Mouse (Mus musculus) macrophage (primary cell): ENCODE results near the gene Dcst1. TPM values are rescaled to one million over a fixed set of nuclear protein-coding genes. Genes with fewer than 3 reads are reported as not detected.

Source experiments
- H3K27ac ChIP-seq: fragments of 350-480 bp; formaldehyde crosslinking; 2 replicates; pipeline ENCODE4 v1.9.0; 2021
- H3K36me3 ChIP-seq: fragments of 350-480 bp; formaldehyde crosslinking; 2 replicates; pipeline ENCODE4 v1.9.0; 2021; ENCODE audit errors: inconsistent target
- H3K4me3 ChIP-seq: fragments of 350-480 bp; formaldehyde crosslinking; 2 replicates; pipeline ENCODE4 v1.9.0; 2021; ENCODE audit errors: inconsistent target
- H3K79me2 ChIP-seq: fragments of 350-480 bp; formaldehyde crosslinking; 2 replicates; pipeline ENCODE4 v1.9.0; 2021; ENCODE audit errors: inconsistent target
- WGBS: methylation state at CpG from one replicate; pipeline ENCODE4 v1.1.7; 2026; ENCODE audit warnings: inconsistent platforms; ENCODE audit not compliant: missing documents; 5-methylcytosine and 5-hydroxymethylcytosine counted together
- polyA plus RNA-seq: library from polyadenylated mRNA; stranded (reverse); fragments of 250-400 nt; gene quantifications from 3 replicates; pipeline ENCODE4 v1.2.4, GENCODE M21; 2018; ENCODE audit warnings: inconsistent platforms

The Dcst1 gene
- polyA plus RNA-seq, 1 experiment from 2014 or later = not detected

DNA sequence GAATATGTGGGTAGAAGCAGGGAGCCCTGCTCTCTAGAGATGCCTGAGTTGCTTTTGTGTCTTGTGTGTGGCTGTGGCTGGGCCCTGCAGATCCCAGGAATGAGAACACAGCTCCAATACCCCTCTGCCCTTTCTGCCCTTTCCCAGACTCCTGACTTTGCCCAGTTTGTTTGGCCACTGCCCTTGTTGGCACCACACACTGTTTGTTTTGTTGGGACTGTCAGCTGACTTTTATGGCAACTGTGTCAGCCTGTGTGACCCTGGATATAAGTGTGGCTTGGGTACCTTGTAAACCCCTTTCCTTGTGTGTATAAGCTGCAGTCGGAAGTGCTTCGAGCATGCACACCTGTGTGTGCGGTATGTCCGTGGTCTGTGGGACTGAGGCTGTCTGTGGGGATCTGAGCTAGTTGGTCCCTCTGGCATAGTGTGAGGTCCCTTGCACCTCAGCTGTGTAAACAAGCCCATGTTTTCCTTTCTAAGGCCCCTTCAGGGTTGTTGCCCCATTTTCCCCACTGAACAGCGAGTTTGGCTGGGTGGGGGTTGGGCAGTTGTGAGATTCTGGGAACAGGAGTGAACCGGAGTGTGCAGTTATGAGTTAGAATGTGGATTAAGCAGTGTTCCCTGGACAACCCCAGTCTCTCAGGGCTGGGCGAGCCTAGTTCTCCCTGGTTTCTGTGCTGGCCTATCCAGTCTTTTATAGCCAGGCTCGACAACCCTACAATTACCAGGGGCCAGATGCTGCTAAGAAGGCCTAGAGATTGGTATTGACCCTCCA, 59.3 kb downstream of the Dcst1 start:
- WGBS = 92% methylated on average over 5 of the region's 8 CpGs
- Histone ChIP-seq H3K36me3 (no peaks in the 10 kb centered on the region), H3K79me2 (no peaks in the 10 kb centered on the region), H3K4me3 (no peak overlapping the region), H3K27ac (no peak overlapping the region)

- H3K27ac ChIP-seq = no peak overlapping the region
- H3K79me2 ChIP-seq = no peaks in the 10 kb centered on the region
- no peak overlapping the region for H3K4me3 ChIP-seq
- WGBS = 92% methylated on average over 4 of the region's 4 CpGs
- no peaks in the 10 kb centered on the region for H3K36me3 ChIP-seq
Measured at GRCm38 (mm10) chr3:89305105-89305504, 59.9 kb downstream of the Dcst1 start.

DNA sequence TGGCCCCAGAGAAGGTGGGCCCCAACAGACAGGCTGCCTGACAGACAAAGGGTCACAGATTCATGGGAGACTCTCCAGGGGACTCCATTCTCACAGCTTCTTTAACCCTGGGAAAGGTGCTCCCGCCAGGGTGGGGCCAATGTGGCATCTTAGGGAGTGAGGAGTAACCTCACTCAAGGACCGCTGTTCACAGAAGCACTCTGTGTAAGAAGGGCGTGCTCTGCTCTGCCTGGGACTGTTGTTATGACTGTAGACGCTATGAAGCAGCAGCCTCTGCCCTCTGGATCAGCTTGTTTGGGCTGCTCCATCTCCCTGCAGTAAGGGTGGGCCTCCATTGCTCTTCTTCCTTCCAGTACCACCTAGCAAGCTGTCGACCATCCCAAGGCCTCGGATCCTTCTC, 60.6 kb downstream of the Dcst1 start:
- H3K36me3 ChIP-seq = no peaks in the 10 kb centered on the region
- H3K4me3 ChIP-seq = no peak overlapping the region
- 96% methylated on average over 6 of the region's 6 CpGs for WGBS
- no peaks in the 10 kb centered on the region for H3K79me2 ChIP-seq
- no peak overlapping the region for H3K27ac ChIP-seq

DNA sequence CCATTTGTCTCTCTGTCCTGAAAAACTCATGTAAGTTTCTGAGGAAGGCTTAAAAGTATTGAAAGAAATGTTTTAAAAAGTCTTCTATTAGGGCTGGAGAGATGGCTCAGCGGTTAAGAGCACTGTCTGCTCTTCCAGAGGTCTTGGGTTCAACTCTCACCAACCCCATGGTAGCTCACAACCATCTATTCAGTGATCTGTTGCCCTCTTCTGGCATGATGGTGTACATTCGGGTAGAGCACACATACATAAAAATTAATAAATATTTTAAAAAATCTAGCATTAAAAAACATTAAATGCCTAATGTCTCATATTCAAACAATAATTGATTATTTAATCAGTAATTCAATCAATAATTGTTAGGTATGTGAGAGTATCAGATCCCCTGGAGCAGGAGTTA, 64.5 kb downstream of the Dcst1 start:
- WGBS = 79% methylated on average over 2 of the region's 2 CpGs
- Histone ChIP-seq H3K79me2 (no peaks in the 10 kb centered on the region), H3K4me3 (no peak overlapping the region), H3K36me3 (no peaks in the 10 kb centered on the region), H3K27ac (no peak overlapping the region)

Other genes with a start within 250 kb of the Dcst1 start
- not detected in 3 replicates for gene Pklr, start 229.1 kb downstream of the Dcst1 start, polyA plus RNA-seq
- gene Hcn3, start 205.1 kb downstream of the Dcst1 start, polyA plus RNA-seq = 0.11 to 0.20 TPM (median 0.15 TPM) in 3 replicates
- 19.9 to 35.6 TPM (median 25.1 TPM) in 3 replicates for gene Clk2, start 200.5 kb downstream of the Dcst1 start, polyA plus RNA-seq
- gene Scamp3, start 187.8 kb downstream of the Dcst1 start, polyA plus RNA-seq = 79.6 to 84.3 TPM (median 80.5 TPM) in 3 replicates
- gene Fam189b, start 182.1 kb downstream of the Dcst1 start, polyA plus RNA-seq = 1.1 to 4.4 TPM (median 1.9 TPM) in 3 replicates
- 205 to 294 TPM (median 220 TPM) in 3 replicates for gene Gba, start 162.3 kb downstream of the Dcst1 start, polyA plus RNA-seq
- 0.17 to 0.68 TPM (median 0.34 TPM) in 3 replicates for gene Thbs3, start 150.1 kb downstream of the Dcst1 start, polyA plus RNA-seq
- 55.2 to 102 TPM (median 79.3 TPM) in 3 replicates for gene Mtx1, start 138.2 kb downstream of the Dcst1 start, polyA plus RNA-seq
- not detected in 3 replicates for gene Muc1, start 136.2 kb downstream of the Dcst1 start, polyA plus RNA-seq
- gene Krtcap2, start 119.3 kb downstream of the Dcst1 start, polyA plus RNA-seq = 30.5 to 54.3 TPM (median 43.8 TPM) in 3 replicates
- 0.22 TPM in 1 of 3 replicates, not detected in the others for gene Trim46, start 118.9 kb downstream of the Dcst1 start, polyA plus RNA-seq
- gene Dpm3, start 105.9 kb downstream of the Dcst1 start, polyA plus RNA-seq = 23.7 to 90.4 TPM (median 70.3 TPM) in 3 replicates
- gene Slc50a1, start 94.7 kb downstream of the Dcst1 start, polyA plus RNA-seq = 18.0 to 31.9 TPM (median 31.9 TPM) in 3 replicates
- 0.20 to 0.25 TPM in 2 of 3 replicates, not detected in the other for gene Efna1, start 84.1 kb downstream of the Dcst1 start, polyA plus RNA-seq
- not detected in 3 replicates for gene Efna3, start 42.3 kb downstream of the Dcst1 start, polyA plus RNA-seq
- not detected in 3 replicates for gene Efna4, start 27.2 kb downstream of the Dcst1 start, polyA plus RNA-seq
- 143 to 250 TPM (median 157 TPM) in 3 replicates for gene Adam15, start 15.3 kb downstream of the Dcst1 start, polyA plus RNA-seq
- gene Dcst2, start 3.3 kb downstream of the Dcst1 start, polyA plus RNA-seq = not detected in 3 replicates
- 41.6 to 50.1 TPM (median 42.1 TPM) in 3 replicates for gene Zbtb7b, start 29.5 kb upstream of the Dcst1 start, polyA plus RNA-seq
- gene Lenep, start 37.5 kb upstream of the Dcst1 start, polyA plus RNA-seq = not detected in 3 replicates
- gene Flad1, start 46.6 kb upstream of the Dcst1 start, polyA plus RNA-seq = 11.3 to 17.1 TPM (median 16.4 TPM) in 3 replicates
- gene Cks1b, start 53.1 kb upstream of the Dcst1 start, polyA plus RNA-seq = 6.1 to 27.6 TPM (median 13.1 TPM) in 3 replicates
- 32.7 to 33.3 TPM (median 32.9 TPM) in 3 replicates for gene Shc1, start 53.2 kb upstream of the Dcst1 start, polyA plus RNA-seq
- 7.7 to 18.5 TPM (median 16.4 TPM) in 3 replicates for gene Pygo2, start 65.0 kb upstream of the Dcst1 start, polyA plus RNA-seq
- 5.3 to 6.8 TPM (median 5.4 TPM) in 3 replicates for gene Pbxip1, start 71.5 kb upstream of the Dcst1 start, polyA plus RNA-seq
- gene Pmvk, start 89.3 kb upstream of the Dcst1 start, polyA plus RNA-seq = 15.3 to 25.4 TPM (median 21.3 TPM) in 3 replicates
- 0.02 to 0.03 TPM in 2 of 3 replicates, not detected in the other for gene Kcnn3, start 154.9 kb upstream of the Dcst1 start, polyA plus RNA-seq